Mouse (Mus musculus): Measurements from ENCODE around the gene Clpb. TPM values are rescaled to one million over a fixed set of nuclear protein-coding genes. Genes with fewer than 3 reads are reported as not detected.

Gene Clpb
- polyA plus RNA-seq, 1 experiment from 2014 or later: 46.8 TPM

DNA sequence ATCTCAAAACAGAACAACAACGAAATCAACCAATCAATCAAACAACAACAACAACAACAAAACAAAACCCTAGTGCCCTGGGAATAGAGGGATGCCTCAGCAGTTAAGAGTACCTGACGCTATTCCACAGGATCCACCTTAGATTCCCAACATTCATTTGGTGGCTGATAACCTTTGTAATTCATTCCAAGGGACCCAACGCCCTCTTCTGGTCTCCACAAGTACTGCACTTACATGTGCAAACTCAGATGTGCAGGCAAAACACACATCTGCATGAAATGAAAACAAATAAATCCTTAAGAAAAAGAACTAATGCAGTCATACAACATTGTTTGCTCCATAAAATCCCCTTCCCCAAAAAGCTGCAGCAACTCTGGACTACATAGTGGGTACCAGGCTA, 12.9 kb upstream of the Clpb start:
- no peak for ATAC-seq (ENCODE audit: insufficient number of reproducible peaks, insufficient read depth, low FRiP score, low read depth)
- no peak overlapping the region for H3K27ac ChIP-seq (replicated peaks in 1 of 2; ENCODE audit: control insufficient read depth in 1 of 2, insufficient read depth in 1 of 2, low read depth in 2 of 2, low read length in 2 of 2)
- H3K9ac ChIP-seq (ENCODE audit: low read length): no peak overlapping the region
- H3K4me3 ChIP-seq (ENCODE audit: control insufficient read depth in 1 of 2, insufficient read depth in 1 of 2, low read depth in 1 of 2, low read length in 2 of 2): no peak overlapping the region
- 33% methylated on average over 3 of the region's 3 CpGs for WGBS
- no peaks in the 10 kb centered on the region for H3K36me3 ChIP-seq (ENCODE audit: control insufficient read depth, insufficient read depth, low read length)
- H3K9me3 ChIP-seq (ENCODE audit: control insufficient read depth, low read length): no peaks in the 10 kb centered on the region
- H3K27me3 ChIP-seq (ENCODE audit: control insufficient read depth, insufficient read depth, low read length): no peaks in the 10 kb centered on the region
- no peak overlapping the region for H3K4me2 ChIP-seq (ENCODE audit: low read length)
- no peaks in the 10 kb centered on the region for H3K4me1 ChIP-seq (ENCODE audit: control insufficient read depth in 2 of 2, insufficient read depth in 2 of 2, low read length in 2 of 2)

DNA sequence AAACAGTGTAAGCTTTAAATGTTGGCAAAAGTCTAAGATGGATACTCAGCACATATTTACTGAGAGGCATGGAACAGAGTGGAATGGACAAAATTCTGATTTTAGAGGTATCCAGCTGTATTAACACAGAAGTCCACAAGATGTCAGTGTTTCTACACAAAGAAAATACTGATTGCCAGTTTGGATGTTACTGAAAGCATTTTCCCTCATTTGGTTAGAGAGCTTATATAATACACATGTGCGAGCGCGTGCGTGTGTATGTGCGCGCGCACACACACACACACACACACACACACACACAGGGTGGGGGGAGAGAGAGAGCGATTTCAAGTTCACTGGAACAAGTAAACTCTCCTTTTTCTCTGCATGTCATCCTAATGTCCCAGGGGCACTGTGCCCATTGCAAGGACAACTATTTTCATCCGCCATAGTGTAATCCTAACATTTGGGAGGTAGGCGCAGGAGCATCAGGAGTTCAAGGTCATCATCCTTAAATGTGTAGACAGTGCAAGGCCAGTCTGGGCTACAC, 9.7 kb upstream of the Clpb start:
- no peaks in the 10 kb centered on the region for H3K27me3 ChIP-seq (ENCODE audit: control insufficient read depth, insufficient read depth, low read length)
- H3K9ac ChIP-seq (ENCODE audit: low read length): no peak overlapping the region
- no peak for ATAC-seq (ENCODE audit: insufficient number of reproducible peaks, insufficient read depth, low FRiP score, low read depth)
- 0 out of 2 replicates have a peak overlapping the region, but pooled peaks have one; percentile 35 for H3K4me2 ChIP-seq (ENCODE audit: low read length)
- H3K4me3 ChIP-seq (ENCODE audit: control insufficient read depth in 1 of 2, insufficient read depth in 1 of 2, low read depth in 1 of 2, low read length in 2 of 2): no peak overlapping the region
- no peaks in the 10 kb centered on the region for H3K36me3 ChIP-seq (ENCODE audit: control insufficient read depth, insufficient read depth, low read length)
- H3K27ac ChIP-seq (replicated peaks in 1 of 2; ENCODE audit: control insufficient read depth in 1 of 2, insufficient read depth in 1 of 2, low read depth in 2 of 2, low read length in 2 of 2): no peak overlapping the region
- H3K4me1 ChIP-seq (ENCODE audit: control insufficient read depth in 2 of 2, insufficient read depth in 2 of 2, low read length in 2 of 2): no peaks in the 10 kb centered on the region
- no peaks in the 10 kb centered on the region for H3K9me3 ChIP-seq (ENCODE audit: control insufficient read depth, low read length)
- WGBS: 39% methylated on average over 10 of the region's 10 CpGs

DNA sequence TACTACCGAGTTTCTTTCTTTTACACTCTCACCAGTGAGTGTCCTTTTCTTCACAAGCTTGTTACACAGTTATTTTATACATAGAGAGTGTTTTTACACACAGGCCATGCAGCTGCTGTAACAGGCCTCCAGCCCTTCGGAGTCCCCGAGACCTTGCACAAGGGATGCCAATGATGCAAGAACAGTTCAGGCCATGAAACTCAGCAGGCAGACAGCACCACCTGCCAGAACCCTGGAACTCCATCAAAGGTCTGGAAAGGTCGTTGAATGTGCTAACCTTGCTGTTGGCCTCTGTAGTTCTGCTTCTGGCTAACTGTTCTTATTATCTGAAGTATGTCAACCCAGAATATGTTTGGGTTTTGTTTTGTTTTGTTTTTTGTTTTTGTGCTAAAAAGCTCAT, 8.5 kb upstream of the Clpb start:
- Histone ChIP-seq H3K27ac (replicated peaks in 1 of 2; ENCODE audit: control insufficient read depth in 1 of 2, insufficient read depth in 1 of 2, low read depth in 2 of 2, low read length in 2 of 2) (no peak overlapping the region), H3K36me3 (ENCODE audit: control insufficient read depth, insufficient read depth, low read length) (no peaks in the 10 kb centered on the region), H3K9me3 (ENCODE audit: control insufficient read depth, low read length) (no peaks in the 10 kb centered on the region), H3K4me2 (ENCODE audit: low read length) (no peak overlapping the region), H3K4me1 (ENCODE audit: control insufficient read depth in 2 of 2, insufficient read depth in 2 of 2, low read length in 2 of 2) (no peaks in the 10 kb centered on the region), H3K4me3 (ENCODE audit: control insufficient read depth in 1 of 2, insufficient read depth in 1 of 2, low read depth in 1 of 2, low read length in 2 of 2) (no peak overlapping the region), H3K9ac (ENCODE audit: low read length) (no peak overlapping the region), H3K27me3 (ENCODE audit: control insufficient read depth, insufficient read depth, low read length) (no peaks in the 10 kb centered on the region)
- ATAC-seq (ENCODE audit: insufficient number of reproducible peaks, insufficient read depth, low FRiP score, low read depth): no peak
- WGBS: 65% methylated on average over 4 of the region's 4 CpGs

DNA sequence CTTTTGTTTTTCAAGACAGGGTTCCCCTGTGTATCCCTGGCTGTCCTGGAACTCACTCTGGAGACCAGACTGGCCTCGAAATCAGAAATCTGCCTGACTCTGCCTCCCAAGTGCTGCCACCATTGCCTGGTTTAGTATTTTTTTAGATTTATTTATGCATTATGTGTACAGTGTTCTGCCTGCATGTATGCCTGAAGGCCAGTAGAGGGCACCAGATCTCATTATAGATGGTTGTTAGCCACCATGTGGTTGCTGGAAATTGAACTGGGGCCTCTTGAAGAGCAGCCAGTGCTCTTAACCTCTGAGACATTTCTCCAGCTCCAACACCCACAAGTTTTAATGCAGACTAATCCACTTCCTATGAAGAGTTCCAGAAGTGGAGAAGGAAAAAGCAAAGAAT, 1.4 kb upstream of the Clpb start:
- no peaks in the 10 kb centered on the region for H3K9me3 ChIP-seq (ENCODE audit: control insufficient read depth, low read length)
- H3K4me3 ChIP-seq (ENCODE audit: control insufficient read depth in 1 of 2, insufficient read depth in 1 of 2, low read depth in 1 of 2, low read length in 2 of 2): no peak overlapping the region
- H3K36me3 ChIP-seq (ENCODE audit: control insufficient read depth, insufficient read depth, low read length): no peaks in the 10 kb centered on the region
- no peak overlapping the region for H3K27ac ChIP-seq (replicated peaks in 1 of 2; ENCODE audit: control insufficient read depth in 1 of 2, insufficient read depth in 1 of 2, low read depth in 2 of 2, low read length in 2 of 2)
- no peak overlapping the region for H3K9ac ChIP-seq (ENCODE audit: low read length)
- no peak for ATAC-seq (ENCODE audit: insufficient number of reproducible peaks, insufficient read depth, low FRiP score, low read depth)
- WGBS: 78% methylated on average over 1 of the region's 1 CpGs
- H3K4me2 ChIP-seq (ENCODE audit: low read length): no peak overlapping the region
- H3K27me3 ChIP-seq (ENCODE audit: control insufficient read depth, insufficient read depth, low read length): no peaks in the 10 kb centered on the region
- H3K4me1 ChIP-seq (ENCODE audit: control insufficient read depth in 2 of 2, insufficient read depth in 2 of 2, low read length in 2 of 2): peaks cover 2 to 12% of the 10 kb centered on the region in 2 experiments; a peak in 3 of 4 replicates

DNA sequence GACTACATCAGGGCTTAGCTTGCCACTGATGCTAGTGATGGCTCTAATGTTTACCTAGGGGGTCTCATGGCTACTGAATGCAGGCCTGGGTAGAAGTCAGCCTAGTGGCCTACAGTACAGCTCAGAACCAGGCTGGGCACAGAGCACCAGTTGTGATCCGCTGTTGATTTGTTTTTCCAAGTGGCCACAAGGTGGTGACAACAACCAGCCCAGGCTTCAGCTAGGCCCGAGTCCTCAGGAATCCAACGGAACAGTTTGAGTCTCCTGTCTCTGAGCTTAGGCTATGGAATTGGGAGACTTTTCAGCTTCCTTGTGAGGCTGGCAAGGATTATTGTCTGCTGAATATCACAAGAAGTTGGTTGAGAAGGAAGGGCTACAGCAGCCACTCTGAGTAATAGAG, 3.1 kb downstream of the Clpb start:
- H3K27ac ChIP-seq (replicated peaks in 1 of 2; ENCODE audit: control insufficient read depth in 1 of 2, insufficient read depth in 1 of 2, low read depth in 2 of 2, low read length in 2 of 2): no peak overlapping the region
- H3K36me3 ChIP-seq (ENCODE audit: control insufficient read depth, insufficient read depth, low read length): peaks cover 3% of the 10 kb centered on the region
- no peak for ATAC-seq (ENCODE audit: insufficient number of reproducible peaks, insufficient read depth, low FRiP score, low read depth)

DNA sequence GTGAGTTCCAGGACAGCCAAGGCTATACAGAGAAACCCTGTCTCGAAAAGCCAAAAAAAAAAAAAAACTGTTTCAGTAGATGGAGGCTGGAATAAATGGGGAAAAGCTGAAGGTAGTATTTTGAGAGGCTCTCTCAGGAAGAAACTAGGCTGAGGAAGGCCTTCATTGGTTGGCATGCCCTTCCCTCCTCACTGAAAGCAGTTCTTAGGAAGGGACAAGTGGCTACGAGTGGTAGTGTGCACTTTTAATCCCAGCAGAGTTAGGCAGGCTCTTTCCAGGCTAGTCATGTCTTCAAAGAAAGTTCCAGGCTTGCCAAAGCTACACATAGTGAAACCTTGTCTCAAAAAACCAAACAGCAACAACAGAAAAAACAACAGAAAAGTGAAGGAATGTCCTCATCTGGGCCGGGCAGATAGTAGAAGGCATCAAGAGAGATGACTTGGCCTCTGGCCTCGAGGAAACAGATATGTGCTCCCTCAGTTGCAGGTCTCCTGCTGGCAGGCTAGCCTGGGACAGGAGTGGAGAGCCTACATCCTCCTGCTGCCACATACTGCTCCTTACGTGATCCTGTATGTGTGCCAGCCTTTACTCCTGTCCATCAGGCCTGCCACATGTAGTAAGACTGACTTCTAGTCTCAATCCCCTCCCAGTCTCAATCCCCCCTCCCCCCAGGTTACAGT, 8.3 kb downstream of the Clpb start:
- H3K4me3 ChIP-seq (ENCODE audit: control insufficient read depth in 1 of 2, insufficient read depth in 1 of 2, low read depth in 1 of 2, low read length in 2 of 2): no peak overlapping the region
- WGBS: 67% methylated on average over 5 of the region's 5 CpGs
- H3K9me3 ChIP-seq (ENCODE audit: control insufficient read depth, low read length): no peaks in the 10 kb centered on the region
- no peak overlapping the region for H3K9ac ChIP-seq (ENCODE audit: low read length)
- H3K4me1 ChIP-seq (ENCODE audit: control insufficient read depth in 2 of 2, insufficient read depth in 2 of 2, low read length in 2 of 2): peaks cover 15 to 24% of the 10 kb centered on the region in 2 experiments
- no peak overlapping the region for H3K4me2 ChIP-seq (ENCODE audit: low read length)
- H3K27me3 ChIP-seq (ENCODE audit: control insufficient read depth, insufficient read depth, low read length): no peaks in the 10 kb centered on the region
- no peak overlapping the region for H3K27ac ChIP-seq (replicated peaks in 1 of 2; ENCODE audit: control insufficient read depth in 1 of 2, insufficient read depth in 1 of 2, low read depth in 2 of 2, low read length in 2 of 2)
- no peak for ATAC-seq (ENCODE audit: insufficient number of reproducible peaks, insufficient read depth, low FRiP score, low read depth)
- H3K36me3 ChIP-seq (ENCODE audit: control insufficient read depth, insufficient read depth, low read length): peaks cover 3% of the 10 kb centered on the region

More for the DNA sequence above, 3.1 kb downstream of the Clpb start:
- Histone ChIP-seq H3K4me3 (ENCODE audit: control insufficient read depth in 1 of 2, insufficient read depth in 1 of 2, low read depth in 1 of 2, low read length in 2 of 2) (no peak overlapping the region), H3K4me1 (ENCODE audit: control insufficient read depth in 2 of 2, insufficient read depth in 2 of 2, low read length in 2 of 2) (peaks cover 2 to 12% of the 10 kb centered on the region in 2 experiments; a peak in 3 of 4 replicates), H3K9me3 (ENCODE audit: control insufficient read depth, low read length) (no peaks in the 10 kb centered on the region), H3K9ac (ENCODE audit: low read length) (0 out of 2 replicates have a peak overlapping the region, but pooled peaks have one; percentile 14), H3K4me2 (ENCODE audit: low read length) (no peak overlapping the region), H3K27me3 (ENCODE audit: control insufficient read depth, insufficient read depth, low read length) (no peaks in the 10 kb centered on the region)
- WGBS: 10% methylated on average over 3 of the region's 3 CpGs

DNA sequence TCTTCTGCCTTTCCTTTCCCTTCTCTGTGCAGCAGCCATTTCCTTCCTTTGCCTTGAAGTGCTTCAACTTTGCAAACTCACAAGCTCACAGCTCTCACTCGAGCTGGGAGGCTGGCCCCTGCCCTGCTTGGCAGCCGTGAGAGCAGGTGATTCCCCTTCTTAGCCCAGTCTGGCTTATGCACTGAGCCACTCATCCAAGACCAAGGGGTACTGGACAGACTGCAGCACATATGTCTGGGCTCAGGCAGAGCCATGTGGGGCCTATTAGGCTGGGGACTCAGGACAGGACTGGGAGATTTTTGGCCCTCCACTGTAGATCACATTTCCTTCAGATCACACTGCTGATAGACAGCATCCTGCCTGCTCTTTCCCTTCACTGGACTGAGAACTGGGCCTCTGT, 10.1 kb downstream of the Clpb start:
- Histone ChIP-seq H3K36me3 (ENCODE audit: control insufficient read depth, insufficient read depth, low read length) (peaks cover 3% of the 10 kb centered on the region; the same call in 1 of the 2 replicates), H3K9ac (ENCODE audit: low read length) (0 out of 2 replicates have a peak overlapping the region, but pooled peaks have one; percentile 21), H3K4me1 (ENCODE audit: control insufficient read depth in 2 of 2, insufficient read depth in 2 of 2, low read length in 2 of 2) (peaks cover 20 to 32% of the 10 kb centered on the region in 2 experiments), H3K27me3 (ENCODE audit: control insufficient read depth, insufficient read depth, low read length) (no peaks in the 10 kb centered on the region), H3K4me3 (ENCODE audit: control insufficient read depth in 1 of 2, insufficient read depth in 1 of 2, low read depth in 1 of 2, low read length in 2 of 2) (no peak overlapping the region), H3K4me2 (ENCODE audit: low read length) (no peak overlapping the region), H3K9me3 (ENCODE audit: control insufficient read depth, low read length) (no peaks in the 10 kb centered on the region), H3K27ac (replicated peaks in 1 of 2; ENCODE audit: control insufficient read depth in 1 of 2, insufficient read depth in 1 of 2, low read depth in 2 of 2, low read length in 2 of 2) (peak overlapping the region; percentile 13 to 35; a peak in 1 of 4 replicates)
- WGBS: 18% methylated on average over 2 of the region's 2 CpGs
- ATAC-seq (ENCODE audit: insufficient number of reproducible peaks, insufficient read depth, low FRiP score, low read depth): no peak
